Mouse (Mus musculus): ENCODE results near the gene Kdm3a.

GRCm38 (mm10) chr6:71609968-71610367 lies 22.8 kb downstream of the Kdm3a start:
- TF ChIP-seq POLR2AphosphoS2 (IDR thresholded peaks at IDR 0.05; ENCODE audit: insufficient read length, low read depth) (no peak), POLR2A (IDR thresholded peaks at IDR 0.05; ENCODE audit: insufficient read length, low read depth) (no peak), E2F4 (IDR thresholded peaks at IDR 0.05; ENCODE audit: insufficient read depth) (no peak), TCF12 (IDR thresholded peaks at IDR 0.05; ENCODE audit: insufficient read depth, poor library complexity, severe bottlenecking) (no peak), MAX (IDR thresholded peaks at IDR 0.05; ENCODE audit: low read depth) (no peak)
